Mouse (Mus musculus) liver, embryonic 12.5 days (tissue): ENCODE measurements at regions not wholly inside any gene's neighbourhood (a gene's known extent, or its start where the extent isn't known, plus 50 kb on each side); places are given as distances from the start of the nearest gene placed in this dataset.

Experiments used
- ATAC-seq: fragments of 200-750 bp; cut with Nextera tagmentation; 2 replicates; pipeline ENCODE4 v1.8.0; 2017; ENCODE audit warnings: moderate number of reproducible peaks, mild to moderate bottlenecking, moderate library complexity
- H3K27ac ChIP-seq: fragments of 300-500 bp; sonication (generic); 2 replicates; pipeline ENCODE4 v1.5.1; 2016; ENCODE audit warnings: mild to moderate bottlenecking
- H3K27me3 ChIP-seq: fragments of 300-500 bp; sonication (generic); replicated peaks from 2 replicates; pipeline ENCODE4 v1.6.1; 2016; ENCODE audit warnings: mild to moderate bottlenecking, moderate library complexity
- H3K36me3 ChIP-seq: fragments of 300-500 bp; sonication (generic); 2 replicates; pipeline ENCODE4 v1.6.1; 2016; ENCODE audit warnings: mild to moderate bottlenecking, moderate library complexity
- H3K4me1 ChIP-seq: fragments of 300-500 bp; sonication (generic); 2 replicates; pipeline ENCODE4 v1.6.1; 2016
- H3K4me2 ChIP-seq: fragments of 300-500 bp; sonication (generic); 2 replicates; pipeline ENCODE4 v1.6.1; 2016; ENCODE audit warnings: mild to moderate bottlenecking, moderate library complexity
- H3K4me3 ChIP-seq: fragments of 300-500 bp; sonication (generic); 2 replicates; pipeline ENCODE4 v1.5.1; 2016; ENCODE audit warnings: mild to moderate bottlenecking, moderate library complexity
- H3K9ac ChIP-seq: fragments of 300-500 bp; sonication (generic); 2 replicates; pipeline ENCODE4 v1.6.1; 2016; ENCODE audit warnings: mild to moderate bottlenecking, moderate library complexity
- H3K9me3 ChIP-seq: fragments of 300-500 bp; sonication (generic); replicated peaks from 2 replicates; pipeline ENCODE4 v1.6.1; 2016; ENCODE audit warnings: mild to moderate bottlenecking, moderate library complexity
- WGBS: fragments of 180-500 bp; shearing (Covaris S2); methylation state at CpG from one replicate; pipeline ENCODE4 v1.1.7; 2016; ENCODE audit not compliant: insufficient replicate concordance; 5-methylcytosine and 5-hydroxymethylcytosine counted together

- no peak overlapping the region for H3K4me2 ChIP-seq
Observed at GRCm38 (mm10) chr1:92386752-92387151, 86.9 kb downstream of the Ndufa10 start.

DNA sequence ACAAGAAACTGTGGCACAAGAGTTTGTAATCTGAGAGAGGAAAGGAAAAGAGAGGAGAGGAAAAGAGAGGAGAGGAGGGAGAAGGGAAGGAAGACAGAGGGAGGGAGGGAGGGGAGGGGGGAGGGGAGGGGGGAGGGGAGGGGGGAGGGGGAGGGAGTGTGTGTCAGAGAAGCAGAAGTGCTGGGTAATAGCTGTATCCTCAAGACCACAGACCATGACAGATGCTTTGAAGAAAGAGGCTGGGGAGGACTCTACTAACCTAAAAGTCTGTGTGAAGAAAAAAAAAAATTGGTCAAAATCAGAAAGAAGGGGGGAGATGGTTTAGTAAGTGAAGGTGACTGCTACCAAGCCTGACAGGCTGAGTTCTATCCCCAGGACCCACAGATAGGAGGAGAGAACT, 88.7 kb downstream of the Ndufa10 start:
- H3K4me1 ChIP-seq, result no peaks in the 10 kb centered on the region
- H3K9me3 ChIP-seq, result no peaks in the 10 kb centered on the region
- H3K9ac ChIP-seq, result no peak overlapping the region
- ATAC-seq, result no peak
- H3K27ac ChIP-seq, result no peak overlapping the region
- no peaks in the 10 kb centered on the region for H3K27me3 ChIP-seq
- no peak overlapping the region for H3K4me3 ChIP-seq
- H3K36me3 ChIP-seq, result no peaks in the 10 kb centered on the region
- no peak overlapping the region for H3K4me2 ChIP-seq

More at GRCm38 (mm10) chr1:92386752-92387151, 86.9 kb downstream of the Ndufa10 start:
- no peak overlapping the region for H3K9ac ChIP-seq
- H3K36me3 ChIP-seq, result no peaks in the 10 kb centered on the region
- H3K4me3 ChIP-seq, result no peak overlapping the region
- H3K9me3 ChIP-seq, result no peaks in the 10 kb centered on the region
- no peak for ATAC-seq
- H3K4me1 ChIP-seq, result no peaks in the 10 kb centered on the region
- H3K27ac ChIP-seq, result no peak overlapping the region
- no peaks in the 10 kb centered on the region for H3K27me3 ChIP-seq

DNA sequence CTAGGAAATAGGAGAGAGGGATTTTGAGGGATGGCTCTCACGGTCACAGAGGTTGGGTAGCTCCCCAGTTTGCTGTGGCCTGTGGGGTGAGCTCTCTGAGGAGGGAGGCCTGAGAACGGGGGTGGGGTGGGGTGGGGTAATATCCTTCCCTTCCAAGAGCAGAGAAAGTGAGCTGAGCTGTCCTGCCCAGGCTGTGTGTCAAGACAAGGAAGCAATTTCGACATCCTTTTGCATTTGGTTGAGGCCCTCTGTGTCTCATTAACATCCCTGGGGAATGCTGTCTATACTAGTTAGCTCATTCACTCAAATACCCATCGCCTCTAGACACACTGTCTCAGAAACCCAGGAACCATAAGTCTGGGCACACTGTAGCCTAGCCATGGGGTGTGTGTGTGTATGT, 89.9 kb downstream of the Ndufa10 start:
- no peak for ATAC-seq
- Histone ChIP-seq H3K4me1 (no peaks in the 10 kb centered on the region), H3K4me3 (no peak overlapping the region), H3K27ac (no peak overlapping the region), H3K27me3 (no peaks in the 10 kb centered on the region), H3K4me2 (no peak overlapping the region), H3K9ac (no peak overlapping the region), H3K36me3 (no peaks in the 10 kb centered on the region), H3K9me3 (no peaks in the 10 kb centered on the region)
- 48% methylated on average over 4 of the region's 4 CpGs for WGBS

GRCm38 (mm10) chr1:92379510-92379886, 94.2 kb downstream of the Ndufa10 start:
- H3K4me3 ChIP-seq, result no peak overlapping the region
- no peak overlapping the region for H3K9ac ChIP-seq
- H3K9me3 ChIP-seq, result no peaks in the 10 kb centered on the region
- 63% methylated on average over 3 of the region's 3 CpGs for WGBS
- no peak overlapping the region for H3K4me2 ChIP-seq
- H3K4me1 ChIP-seq, result no peaks in the 10 kb centered on the region
- no peaks in the 10 kb centered on the region for H3K27me3 ChIP-seq
- H3K36me3 ChIP-seq, result no peaks in the 10 kb centered on the region
- ATAC-seq, result no peak
- H3K27ac ChIP-seq, result no peak overlapping the region

- Histone ChIP-seq H3K9ac (no peak overlapping the region), H3K4me1 (no peaks in the 10 kb centered on the region), H3K4me3 (no peak overlapping the region), H3K27ac (no peak overlapping the region), H3K9me3 (no peaks in the 10 kb centered on the region), H3K27me3 (no peaks in the 10 kb centered on the region), H3K4me2 (no peak overlapping the region), H3K36me3 (no peaks in the 10 kb centered on the region)
- no peak for ATAC-seq
- 59% methylated on average over 8 of the region's 8 CpGs for WGBS
Observed at GRCm38 (mm10) chr1:92378741-92379509, 94.7 kb downstream of the Ndufa10 start.

GRCm38 (mm10) chr1:92376456-92376855, 97.2 kb downstream of the Ndufa10 start:
- H3K9me3 ChIP-seq, result no peaks in the 10 kb centered on the region
- no peak for ATAC-seq
- 67% methylated on average over 4 of the region's 4 CpGs for WGBS

GRCm38 (mm10) chr1:92372222-92372990, 101.3 kb downstream of the Ndufa10 start:
- no peak for ATAC-seq
- Histone ChIP-seq H3K27me3 (no peaks in the 10 kb centered on the region), H3K27ac (no peak overlapping the region), H3K36me3 (no peaks in the 10 kb centered on the region), H3K4me3 (no peak overlapping the region), H3K4me1 (no peaks in the 10 kb centered on the region), H3K4me2 (no peak overlapping the region), H3K9ac (no peak overlapping the region), H3K9me3 (no peaks in the 10 kb centered on the region)
- WGBS, result 48% methylated on average over 5 of the region's 5 CpGs

More at GRCm38 (mm10) chr1:92376456-92376855, 97.2 kb downstream of the Ndufa10 start:
- no peaks in the 10 kb centered on the region for H3K36me3 ChIP-seq
- no peak overlapping the region for H3K9ac ChIP-seq
- H3K4me3 ChIP-seq, result no peak overlapping the region
- no peaks in the 10 kb centered on the region for H3K4me1 ChIP-seq
- no peaks in the 10 kb centered on the region for H3K27me3 ChIP-seq
- no peak overlapping the region for H3K4me2 ChIP-seq
- H3K27ac ChIP-seq, result no peak overlapping the region

DNA sequence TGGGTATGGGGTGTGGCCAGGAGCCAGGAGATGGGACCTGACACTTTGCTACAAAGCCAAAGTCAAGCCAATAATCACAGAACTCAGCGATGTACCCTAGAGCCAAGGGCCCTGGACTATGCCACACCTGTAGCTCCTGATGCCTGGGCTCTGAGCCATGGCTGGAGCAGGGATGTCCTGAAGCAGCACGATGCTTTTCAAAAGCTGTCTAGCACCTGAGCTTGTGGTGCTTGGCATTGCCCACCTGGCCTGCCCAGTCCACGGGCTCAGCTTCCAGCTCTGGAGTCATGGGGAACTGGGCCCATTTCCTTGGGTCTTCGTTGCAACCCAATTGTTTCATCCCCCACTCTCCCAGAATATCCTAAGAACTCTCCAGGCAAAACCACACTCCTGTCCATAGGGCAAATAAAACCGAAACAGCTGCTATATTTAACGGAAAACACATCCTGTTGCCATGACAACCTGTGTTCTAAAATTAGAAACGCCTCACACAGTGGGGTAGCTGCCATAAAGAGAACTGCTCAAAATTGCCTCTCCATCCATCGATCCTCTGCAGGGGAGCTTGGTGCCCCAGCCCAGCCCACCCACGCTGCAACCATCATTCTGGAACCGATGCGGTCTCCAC, 102.2 kb downstream of the Ndufa10 start:
- no peak for ATAC-seq
- Histone ChIP-seq H3K4me3 (no peak overlapping the region), H3K9ac (no peak overlapping the region), H3K9me3 (no peaks in the 10 kb centered on the region), H3K4me2 (no peak overlapping the region), H3K27ac (no peak overlapping the region), H3K36me3 (no peaks in the 10 kb centered on the region), H3K27me3 (no peaks in the 10 kb centered on the region), H3K4me1 (no peaks in the 10 kb centered on the region)
- 54% methylated on average over 11 of the region's 11 CpGs for WGBS

DNA sequence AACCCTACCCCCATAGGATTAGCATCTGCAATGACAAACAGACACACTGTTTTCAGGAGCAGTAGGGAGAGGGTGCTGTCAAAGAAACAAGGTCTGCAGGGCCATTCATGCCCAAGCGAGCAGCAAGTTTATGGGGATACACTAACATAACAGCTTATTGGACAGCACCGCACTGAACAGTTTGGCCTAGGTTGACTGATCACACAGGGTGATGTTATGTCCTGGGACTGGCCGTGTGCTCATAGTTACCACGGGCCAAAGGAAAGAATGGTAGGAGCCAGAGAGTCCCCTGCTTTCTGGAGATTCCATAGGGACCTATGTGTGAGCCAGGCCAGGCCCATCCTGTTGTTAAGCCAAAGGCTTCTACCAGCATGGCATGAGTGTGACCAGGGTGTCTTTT, 102.8 kb downstream of the Ndufa10 start:
- Histone ChIP-seq H3K36me3 (no peaks in the 10 kb centered on the region), H3K9ac (no peak overlapping the region), H3K4me3 (no peak overlapping the region), H3K4me2 (no peak overlapping the region), H3K9me3 (no peaks in the 10 kb centered on the region), H3K4me1 (no peaks in the 10 kb centered on the region), H3K27ac (no peak overlapping the region), H3K27me3 (no peaks in the 10 kb centered on the region)
- no peak for ATAC-seq
- 70% methylated on average over 4 of the region's 4 CpGs for WGBS

GRCm38 (mm10) chr1:92369972-92370371, 103.7 kb downstream of the Ndufa10 start:
- Histone ChIP-seq H3K27ac (no peak overlapping the region), H3K9ac (no peak overlapping the region), H3K4me1 (no peaks in the 10 kb centered on the region), H3K36me3 (no peaks in the 10 kb centered on the region), H3K4me3 (no peak overlapping the region), H3K4me2 (no peak overlapping the region), H3K27me3 (no peaks in the 10 kb centered on the region), H3K9me3 (no peaks in the 10 kb centered on the region)
- WGBS, result 75% methylated on average over 5 of the region's 5 CpGs
- no peak for ATAC-seq

DNA sequence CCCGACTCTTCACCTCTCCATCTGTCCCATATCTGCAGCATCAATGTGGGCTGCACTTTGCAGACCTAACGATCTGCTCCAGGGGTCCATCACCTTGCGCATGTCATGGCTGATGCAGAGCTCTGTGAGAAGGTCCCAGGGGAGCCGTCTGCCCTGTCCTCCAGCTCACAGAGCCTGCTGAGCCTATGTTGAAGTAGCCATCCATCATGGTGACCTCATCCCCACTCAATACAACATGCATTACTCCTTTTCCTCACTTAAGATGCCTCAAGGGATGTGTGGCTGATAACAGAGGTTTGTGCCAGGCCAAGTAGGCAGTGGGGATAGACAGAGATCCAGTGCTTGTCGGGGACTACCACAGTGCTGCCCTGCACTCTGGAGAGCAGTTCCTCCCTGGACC, 107.4 kb downstream of the Ndufa10 start:
- Histone ChIP-seq H3K4me3 (no peak overlapping the region), H3K9ac (no peak overlapping the region), H3K4me2 (no peak overlapping the region), H3K27ac (no peak overlapping the region), H3K9me3 (no peaks in the 10 kb centered on the region), H3K4me1 (no peaks in the 10 kb centered on the region), H3K27me3 (no peaks in the 10 kb centered on the region), H3K36me3 (no peaks in the 10 kb centered on the region)
- ATAC-seq, result no peak
- WGBS, result 60% methylated on average over 5 of the region's 5 CpGs

- ATAC-seq, result no peak
- H3K4me2 ChIP-seq, result no peak overlapping the region
- no peaks in the 10 kb centered on the region for H3K36me3 ChIP-seq
- H3K9ac ChIP-seq, result no peak overlapping the region
- no peak overlapping the region for H3K4me3 ChIP-seq
- no peaks in the 10 kb centered on the region for H3K27me3 ChIP-seq
- no peaks in the 10 kb centered on the region for H3K4me1 ChIP-seq
- 61% methylated on average over 4 of the region's 4 CpGs for WGBS
- H3K27ac ChIP-seq, result no peak overlapping the region
- no peaks in the 10 kb centered on the region for H3K9me3 ChIP-seq
Observed at GRCm38 (mm10) chr1:92365366-92366075, 108.1 kb downstream of the Ndufa10 start.
